Mouse (Mus musculus): ENCODE measurements around the gene Pde6d. TPM values are rescaled to one million over a fixed set of nuclear protein-coding genes. Genes with fewer than 3 reads are reported as not detected.
A peak's percentile ranks its signal among the peaks of the same experiment; 100 is the strongest.

The Pde6d gene
- total RNA-seq (2022): 10 to 100 TPM; 36.8 to 47.2 (median 42.3) TPM

GRCm38 (mm10) chr1:86582451-86583096, at the start of gene Pde6d, which contains the start of gene Cops7b:
Pde6d (minus strand) TSS chr1:86582629.
Cops7b (plus strand) TSS chr1:86582904.
- DNase-seq: peak; percentile 95

DNA sequence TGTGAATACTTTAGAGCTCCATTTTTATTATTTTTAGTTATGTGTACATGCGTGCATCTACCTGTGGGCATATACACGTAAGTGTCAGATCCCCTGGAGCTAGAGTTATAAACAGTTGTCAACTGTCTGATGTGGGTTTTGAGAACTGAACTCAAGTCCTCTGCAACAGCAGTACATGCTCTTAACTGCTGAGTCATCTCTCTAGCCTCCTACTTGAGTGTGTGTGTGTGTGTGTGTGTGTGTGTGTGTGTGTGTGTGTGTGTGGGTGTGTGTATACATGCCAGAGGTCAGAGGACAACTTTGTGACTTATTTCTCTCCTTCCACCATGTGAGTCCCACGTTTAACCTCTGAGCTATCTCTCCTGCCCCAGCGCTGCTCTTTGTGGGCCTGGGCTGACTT, 48.1 kb upstream of the Pde6d start:
- no peak for DNase-seq

GRCm38 (mm10) chr1:86629936-86630335, 47.5 kb upstream of the Pde6d start:
- no peak for DNase-seq

GRCm38 (mm10) chr1:86628270-86628669, 45.8 kb upstream of the Pde6d start:
- peak; percentile 54 for DNase-seq

DNA sequence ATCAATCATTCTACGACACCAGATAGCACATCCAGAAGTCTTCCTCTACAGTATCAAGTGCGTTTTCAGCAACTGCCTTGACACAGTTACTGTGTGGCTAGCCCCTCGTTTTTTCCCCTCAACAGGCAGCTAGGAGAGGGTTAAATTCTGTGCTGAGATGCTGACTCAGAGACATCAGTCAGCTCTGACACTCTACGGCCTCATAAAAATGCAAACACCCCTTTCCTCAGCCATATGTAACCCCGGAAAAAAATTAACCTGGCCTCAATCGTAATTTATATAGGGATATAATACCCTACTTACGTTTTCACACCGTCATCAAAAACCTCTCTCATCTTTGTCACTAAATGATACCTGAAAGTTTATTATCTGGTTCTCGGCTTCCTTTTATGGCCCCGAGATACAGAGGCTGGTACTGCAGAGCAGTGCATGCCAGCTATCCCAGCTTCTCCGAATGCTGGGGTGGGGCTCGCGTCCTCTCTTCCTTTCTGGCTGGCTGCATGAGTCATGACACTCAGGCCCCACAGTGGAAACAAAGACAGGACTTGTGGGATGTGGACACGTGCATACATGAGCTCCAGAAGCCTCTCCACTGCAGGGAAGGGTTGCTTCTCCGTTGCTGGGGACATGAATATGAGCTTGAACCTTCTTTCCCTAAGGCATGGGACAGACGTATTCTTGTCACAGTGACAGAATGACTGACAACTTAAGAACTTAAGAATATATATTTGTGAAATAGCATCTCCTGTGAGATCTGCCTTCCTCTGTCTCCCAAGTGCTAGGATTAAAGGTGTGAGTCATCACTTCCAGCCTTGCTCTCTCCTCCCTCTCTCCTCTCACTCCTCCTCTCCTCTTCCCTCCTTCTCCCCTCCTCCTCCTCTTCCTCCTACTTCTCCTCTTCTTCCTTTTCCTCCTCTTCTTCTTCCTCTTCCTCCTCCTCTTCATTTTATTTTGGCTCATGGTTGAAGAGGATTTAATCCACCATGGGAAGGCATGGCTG, 40.9 kb upstream of the Pde6d start:
- DNase-seq: no peak

DNA sequence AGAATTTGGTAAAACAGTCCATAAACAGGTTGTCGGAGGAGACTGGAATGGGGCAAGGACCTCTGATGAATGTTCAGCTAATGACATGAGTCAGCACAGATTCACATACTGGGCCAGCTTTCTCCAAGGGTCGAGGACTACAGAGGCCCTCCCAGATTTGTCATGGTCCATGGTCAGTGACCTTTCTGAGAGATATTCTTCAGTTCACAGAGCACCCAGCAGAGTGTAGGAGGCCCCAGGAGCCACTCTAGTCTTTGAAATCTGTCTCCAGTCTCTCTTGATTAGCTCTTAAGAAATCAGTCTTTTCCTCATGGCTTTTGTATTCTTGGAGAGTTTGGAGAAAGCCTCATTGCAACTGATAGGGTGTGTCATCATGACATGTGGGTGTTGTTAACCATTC, 39.9 kb upstream of the Pde6d start:
- DNase-seq: peak; percentile 72

- DNase-seq: peak; percentile 36
Measured at GRCm38 (mm10) chr1:86618454-86619125, 36.2 kb upstream of the Pde6d start.

GRCm38 (mm10) chr1:86614269-86614668, 31.8 kb upstream of the Pde6d start:
- DNase-seq: no peak

DNA sequence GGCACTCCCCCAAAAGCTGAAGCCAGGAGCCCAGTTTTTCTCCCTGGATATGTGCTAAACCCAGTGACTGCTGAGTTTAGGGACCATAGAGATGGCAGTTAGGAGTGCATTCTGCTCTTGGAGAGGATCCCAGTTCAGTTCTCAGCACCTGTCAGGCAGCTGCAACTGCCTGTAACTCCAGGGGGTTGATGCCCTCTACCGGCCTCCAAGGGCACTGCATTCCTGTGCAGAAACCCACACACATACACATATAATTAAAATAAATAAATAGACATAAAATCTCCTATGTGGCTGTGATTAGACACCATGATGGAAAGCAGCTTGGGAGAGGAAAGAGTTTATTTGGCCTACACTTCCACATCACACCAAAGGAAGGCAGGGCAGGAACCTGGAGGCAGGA, 29.7 kb upstream of the Pde6d start:
- no peak for DNase-seq

GRCm38 (mm10) chr1:86610954-86611353, 28.5 kb upstream of the Pde6d start:
- DNase-seq: no peak

DNA sequence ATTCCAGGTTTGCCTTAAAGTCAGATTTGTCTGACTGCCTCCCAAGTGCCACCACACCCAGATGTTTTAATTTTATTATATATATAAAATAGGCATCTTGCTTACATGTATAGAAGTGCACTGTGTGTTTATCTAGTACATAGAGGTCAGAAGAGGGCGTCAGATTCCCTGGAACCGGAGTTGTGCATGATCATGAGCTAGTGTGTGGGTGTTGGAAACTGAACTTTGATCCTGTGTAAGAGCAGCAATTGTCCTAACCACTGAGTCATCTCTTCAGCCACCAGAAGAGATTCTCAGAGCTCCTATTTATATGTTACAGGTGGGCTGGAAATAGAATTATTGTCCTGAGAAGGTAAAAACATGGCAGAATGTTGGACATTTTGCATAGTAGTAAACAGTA, 17.7 kb upstream of the Pde6d start:
- no peak for DNase-seq

- no peak for DNase-seq
Measured at GRCm38 (mm10) chr1:86598516-86598915, 16.1 kb upstream of the Pde6d start.

DNA sequence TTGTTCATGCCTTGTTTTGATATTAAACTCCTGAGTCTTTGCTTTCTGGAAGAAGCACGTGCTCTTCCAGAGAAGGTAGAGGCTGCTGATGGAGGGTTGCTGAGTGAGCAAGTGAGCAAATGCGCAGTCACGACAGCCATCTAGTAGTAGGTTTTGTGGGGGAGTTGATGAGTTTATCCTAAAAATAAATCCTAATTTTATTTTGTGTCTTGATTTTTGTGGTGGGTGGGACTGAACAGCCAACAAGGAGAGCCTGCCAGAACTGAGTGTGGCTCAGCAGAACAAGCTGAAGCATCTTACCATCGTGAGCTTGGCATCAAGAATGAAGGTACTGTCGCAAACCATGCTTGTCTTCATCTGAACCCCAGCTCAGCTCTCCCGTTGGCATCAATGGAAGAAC, 14.1 kb upstream of the Pde6d start:
- no peak for DNase-seq

DNA sequence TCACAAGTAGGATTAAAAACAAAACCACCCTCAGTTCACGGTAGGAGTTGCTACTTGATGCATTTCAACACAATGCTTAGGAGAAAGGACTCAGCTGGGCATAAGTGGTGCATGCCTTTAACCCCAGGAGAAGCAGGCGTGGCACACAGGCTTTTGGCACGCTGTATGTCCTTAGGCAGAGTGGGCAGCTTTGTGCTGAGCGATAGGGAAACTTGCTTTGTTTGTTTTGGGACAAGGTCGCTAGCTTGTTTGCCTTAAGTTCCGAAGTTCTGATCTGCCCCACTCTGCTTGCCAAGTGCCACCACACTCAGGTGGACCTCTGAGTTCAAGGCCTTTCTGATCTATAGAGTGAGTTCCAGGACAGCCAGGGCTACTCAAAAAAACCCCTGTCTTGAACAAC, 12.9 kb upstream of the Pde6d start:
- DNase-seq: no peak

DNA sequence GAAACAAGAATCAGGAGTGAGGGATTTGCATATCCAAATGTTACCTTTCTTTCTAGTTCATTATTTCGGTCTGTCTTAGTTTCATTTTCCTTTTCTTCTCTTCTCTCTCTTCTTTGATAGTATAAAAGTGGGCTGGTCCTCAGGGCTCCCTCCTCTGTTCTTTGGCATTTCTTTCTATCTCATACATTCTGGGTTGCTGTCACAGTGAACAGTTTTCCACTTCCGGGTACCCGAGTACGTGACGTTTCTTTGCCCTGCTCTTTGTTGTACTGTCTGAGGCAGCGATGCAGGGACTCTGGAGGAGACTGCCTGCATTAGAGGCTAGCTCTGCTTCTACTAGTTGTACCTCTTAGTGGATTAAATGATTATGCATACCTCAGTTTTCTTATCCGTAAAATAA, 12.1 kb upstream of the Pde6d start:
- DNase-seq: no peak

GRCm38 (mm10) chr1:86586992-86587391, 4.6 kb upstream of the Pde6d start:
- DNase-seq: peak; percentile 62

GRCm38 (mm10) chr1:86583709-86584108, 1.3 kb upstream of the Pde6d start:
- no peak for DNase-seq

DNA sequence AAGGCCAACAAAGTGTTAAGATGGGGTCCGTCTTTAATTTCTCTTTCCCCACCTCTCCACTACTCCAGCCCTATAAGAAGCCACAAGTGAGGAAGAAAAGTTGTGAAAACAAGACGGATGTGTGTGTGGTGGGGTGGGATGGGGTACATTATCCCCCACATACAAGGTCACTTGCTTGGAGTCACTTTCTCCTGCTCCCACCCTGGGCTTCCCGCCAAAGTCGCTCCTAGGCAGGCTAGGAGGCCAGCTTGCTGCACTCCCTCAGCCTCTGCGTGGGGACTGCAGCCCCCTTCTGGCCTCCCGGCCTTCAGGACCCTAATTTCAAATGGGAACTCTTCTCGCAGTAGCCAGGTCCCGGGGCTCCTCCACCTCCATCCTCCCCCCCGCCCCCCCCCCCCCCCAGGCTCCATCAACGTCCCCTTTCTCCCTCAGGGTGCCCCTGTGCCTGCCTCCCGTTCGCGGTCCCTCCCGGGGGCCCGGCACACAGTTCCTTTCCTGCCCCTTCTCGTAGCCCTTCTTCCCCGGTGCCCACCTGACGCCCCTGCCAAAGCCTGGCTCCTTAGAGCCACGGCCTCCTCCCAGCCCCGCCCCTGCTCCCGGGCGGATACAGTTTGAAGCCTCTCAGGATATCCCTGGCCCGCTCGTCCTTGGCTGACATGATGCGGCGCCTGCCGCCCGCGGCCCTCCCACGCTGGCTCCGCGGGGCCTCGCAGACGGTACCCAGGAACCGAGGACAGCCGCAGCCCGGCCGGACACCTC, 558 bp downstream of the Pde6d start:
- peak; percentile 21 for DNase-seq

DNA sequence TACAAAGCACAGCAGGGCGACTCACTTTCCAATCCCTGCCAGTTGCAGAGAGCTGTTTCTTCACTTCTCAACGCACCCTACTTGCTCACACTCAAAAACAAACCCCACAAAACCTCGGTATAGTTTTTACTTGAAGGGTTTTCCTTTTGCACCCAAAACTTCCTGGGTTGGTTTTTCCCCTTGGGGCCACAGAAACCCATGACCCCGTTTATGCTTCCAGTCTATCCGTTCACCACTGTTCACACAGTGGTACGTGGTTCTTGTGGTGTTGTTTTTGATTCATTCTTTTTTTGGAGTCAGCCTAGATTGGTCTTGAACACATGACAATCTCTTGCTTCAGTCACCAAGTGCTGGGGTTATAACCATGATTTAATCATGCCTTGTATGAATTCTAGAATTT, 2.0 kb downstream of the Pde6d start:
- no peak for DNase-seq

GRCm38 (mm10) chr1:86571941-86572340, 10.5 kb downstream of the Pde6d start:
- DNase-seq: no peak

DNA sequence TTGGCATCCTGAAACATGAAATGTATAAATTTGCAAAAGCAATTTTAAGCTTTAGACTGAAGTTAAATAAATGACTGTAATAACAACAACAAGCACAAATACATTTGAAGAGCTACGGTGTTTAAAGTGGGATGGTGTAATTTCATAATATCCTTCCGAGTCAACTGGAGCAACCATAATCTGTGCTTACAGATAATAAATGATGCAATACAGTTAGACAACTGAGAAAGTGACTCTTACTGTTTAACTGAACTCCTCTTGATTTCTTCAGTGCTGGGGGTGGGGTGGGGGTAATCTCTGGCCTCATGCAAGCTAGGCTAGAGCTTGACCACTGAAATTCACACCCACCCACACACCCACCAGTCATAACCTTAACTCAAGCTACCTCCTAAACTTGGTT, 11.0 kb downstream of the Pde6d start:
- no peak for DNase-seq

DNA sequence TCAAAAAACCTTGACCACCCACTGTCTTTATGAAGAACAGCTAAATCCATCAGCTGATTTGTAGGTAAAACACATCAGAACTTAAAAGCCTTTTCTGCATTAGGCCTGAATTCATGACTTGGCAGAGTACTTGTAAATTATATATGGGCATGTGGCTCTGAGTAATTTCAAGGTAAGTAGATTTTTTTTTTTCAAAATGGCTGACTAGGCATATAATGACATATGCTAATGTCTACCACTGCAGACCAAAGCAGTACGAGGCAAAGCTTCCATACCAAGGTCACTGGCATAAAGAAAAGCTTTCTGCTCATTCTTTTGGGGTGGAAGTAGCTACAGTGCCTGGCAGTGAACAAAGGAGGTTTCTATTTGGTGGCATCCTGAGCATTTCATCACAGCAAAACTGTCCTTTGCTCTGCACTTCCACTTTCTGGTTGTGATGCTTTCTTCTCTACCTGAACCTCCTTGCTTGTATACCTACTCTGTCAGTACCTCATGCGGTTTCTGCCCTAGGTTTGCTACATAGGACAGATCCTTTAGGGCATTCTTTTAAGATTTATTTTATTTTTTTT, 13.1 kb downstream of the Pde6d start:
- no peak for DNase-seq

Measured in adrenal gland, adult 8-10 months (tissue).